Mouse (Mus musculus) liver, adult 2 months (tissue): ENCODE data around the gene D16Ertd472e.

Source experiments
- CTCF ChIP-seq: fragments of 200-500 bp; IDR thresholded peaks from 2 replicates; pipeline ENCODE4 v1.5.1; 2011; ENCODE audit warnings: low read depth, low read length, control low read depth
- POLR2A ChIP-seq: fragments of 200-500 bp; IDR thresholded peaks from 2 replicates; pipeline ENCODE4 v1.6.1; 2011; ENCODE audit warnings: low read length, control low read depth; ENCODE audit not compliant: insufficient read depth; ENCODE audit errors: extremely low read depth

GRCm38 (mm10) chr16:78517171-78517570 is 59.3 kb downstream of the D16Ertd472e start:
- TF ChIP-seq CTCF (no peak), POLR2A (no peak)
